Mouse (Mus musculus): ENCODE measurements around the gene Map10. TPM values are rescaled to one million over a fixed set of nuclear protein-coding genes. Genes with fewer than 3 reads are reported as not detected.

The Map10 gene
- total RNA-seq (2014; fragmentation: Nextera tagmentation) = 0.45 and 1.2 TPM in 2 replicates
- total RNA-seq (2017) = 1.3 TPM in 1 of 2 replicates, not detected in the other

DNA sequence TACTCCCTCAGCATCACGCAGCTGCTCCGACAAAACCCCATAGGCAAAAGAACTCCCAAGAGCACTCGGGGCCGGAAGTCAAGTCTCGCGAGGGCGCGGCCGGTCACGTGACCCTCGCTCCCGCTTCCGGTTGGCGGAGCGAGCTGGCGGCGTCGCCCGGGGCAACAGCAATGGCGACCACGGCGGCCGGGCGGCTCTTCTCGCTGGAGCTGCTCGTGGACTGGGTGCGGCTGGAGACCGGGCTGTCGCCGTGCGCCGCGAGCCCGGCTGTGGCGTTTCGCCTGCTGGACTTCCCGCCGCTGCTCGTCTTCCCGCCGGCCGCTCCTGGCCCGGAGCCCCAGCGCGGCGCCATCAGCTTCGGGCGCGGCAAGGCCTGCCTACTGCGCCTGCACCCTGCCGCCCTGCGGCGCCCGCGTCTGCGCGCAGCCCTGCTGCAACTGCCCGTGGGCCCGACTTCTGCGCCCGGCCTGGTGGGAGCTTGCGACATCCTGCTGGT lies at the start of gene Map10:
Gene Map10, plus strand, starts transcription at position 119 of the 496 bp plus-strand sequence.
- peak; percentile 80 for ATAC-seq (replicated peaks; ENCODE audit: low FRiP score, low TSS enrichment, poor library complexity, severe bottlenecking)

- ATAC-seq (replicated peaks; ENCODE audit: low FRiP score, low TSS enrichment, poor library complexity, severe bottlenecking) = 0 out of 2 replicates have a peak, but pooled peaks have one; percentile 13
Observed at GRCm38 (mm10) chr8:125620301-125620700, 49.3 kb upstream of the Map10 start.

GRCm38 (mm10) chr8:125624287-125624686 lies 45.3 kb upstream of the Map10 start:
- ATAC-seq (replicated peaks; ENCODE audit: low FRiP score, low TSS enrichment, poor library complexity, severe bottlenecking) = no peak

DNA sequence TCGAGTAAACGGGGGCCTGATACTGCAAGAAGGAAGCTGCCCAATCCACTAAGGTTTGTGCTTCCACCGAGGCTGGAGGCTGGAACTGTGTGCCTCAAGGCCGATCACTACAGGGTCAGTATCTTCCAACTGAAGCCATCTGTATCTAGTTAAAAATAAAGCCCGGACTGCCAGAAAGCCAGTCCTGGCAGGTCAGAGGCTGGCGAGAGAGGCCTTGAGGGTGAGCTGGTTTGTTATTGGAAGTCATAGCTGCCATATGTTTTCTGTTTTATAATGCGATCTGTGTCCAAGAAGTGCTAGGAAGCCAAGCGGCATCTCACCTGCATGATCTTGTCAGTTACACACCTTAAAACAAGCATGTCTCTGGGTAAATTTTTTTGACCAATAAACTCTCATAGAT lies 43.2 kb upstream of the Map10 start:
- no peak for ATAC-seq (replicated peaks; ENCODE audit: low FRiP score, low TSS enrichment, poor library complexity, severe bottlenecking)

DNA sequence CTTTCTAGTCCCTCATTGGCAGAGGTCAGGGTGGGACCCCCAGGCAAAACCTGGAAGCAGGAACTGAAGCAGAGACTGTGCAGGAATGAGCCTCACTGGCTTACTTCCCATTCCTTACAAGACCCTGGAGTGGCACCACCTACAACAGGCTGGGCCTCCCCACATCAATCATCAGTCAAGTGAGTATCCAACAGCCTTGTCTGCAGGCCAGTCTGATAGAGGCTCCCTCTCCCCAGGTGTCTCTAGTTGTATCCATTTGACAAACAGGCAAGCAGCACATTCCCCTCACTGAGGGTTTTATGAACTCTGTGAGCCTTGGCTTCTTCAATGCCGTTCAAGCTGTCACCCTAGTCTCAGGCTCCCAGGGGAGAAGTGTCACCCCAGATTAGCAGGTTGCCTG lies 40.8 kb upstream of the Map10 start:
- no peak for ATAC-seq (replicated peaks; ENCODE audit: low FRiP score, low TSS enrichment, poor library complexity, severe bottlenecking)

DNA sequence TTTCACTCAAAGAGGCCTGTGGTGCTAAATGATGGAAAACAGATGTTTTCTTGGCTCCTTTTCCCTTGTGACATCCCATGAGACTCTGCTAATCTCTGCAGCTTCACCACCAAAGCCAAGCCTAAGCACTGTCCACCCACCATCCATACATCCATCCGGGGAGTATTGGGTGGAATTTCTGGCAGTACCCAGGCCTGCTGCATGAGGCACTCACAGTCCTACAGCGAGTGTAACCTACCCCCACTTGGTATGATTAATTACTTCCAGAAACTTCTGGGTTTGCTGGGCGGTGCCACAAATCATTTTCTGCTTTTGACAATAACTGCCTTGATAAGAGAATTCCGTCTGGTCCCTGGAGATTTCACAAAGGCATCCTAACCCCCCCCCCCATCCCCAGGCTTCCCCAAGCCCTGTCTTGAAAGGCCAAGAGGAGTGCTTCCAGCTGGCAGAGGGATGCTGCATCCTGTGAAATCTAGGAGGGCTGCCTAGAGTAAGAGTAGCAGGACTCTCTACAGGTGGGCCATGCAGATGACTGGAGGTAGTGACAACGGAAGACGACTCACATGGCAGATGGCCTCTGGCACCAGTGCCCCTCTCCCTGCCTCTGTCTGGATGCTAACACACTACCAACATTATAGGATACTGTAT lies 31.1 kb upstream of the Map10 start:
- no peak for ATAC-seq (replicated peaks; ENCODE audit: low FRiP score, low TSS enrichment, poor library complexity, severe bottlenecking)

DNA sequence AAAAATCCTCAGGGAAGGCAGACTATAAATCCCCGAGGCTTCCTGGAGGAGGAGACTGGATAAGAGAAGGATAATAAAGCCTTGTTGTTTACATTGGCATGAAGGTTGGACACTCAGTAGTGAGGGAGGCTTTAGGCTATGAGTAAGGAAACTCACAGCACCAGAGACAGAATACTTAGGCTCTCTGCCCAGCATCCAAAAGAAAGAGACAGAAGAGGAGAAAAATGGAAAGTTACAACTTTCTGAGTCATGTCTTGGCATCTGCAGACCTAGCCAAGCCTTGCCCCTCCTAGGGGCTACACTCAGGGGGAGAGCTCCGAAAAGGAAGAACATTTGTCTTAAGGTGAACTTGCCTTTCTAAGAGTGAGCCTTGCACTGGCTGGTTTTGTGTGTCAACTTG lies 30.0 kb upstream of the Map10 start:
- no peak for ATAC-seq (replicated peaks; ENCODE audit: low FRiP score, low TSS enrichment, poor library complexity, severe bottlenecking)

GRCm38 (mm10) chr8:125640766-125641165 lies 28.9 kb upstream of the Map10 start:
- 0 out of 2 replicates have a peak, but pooled peaks have one; percentile 26 for ATAC-seq (replicated peaks; ENCODE audit: low FRiP score, low TSS enrichment, poor library complexity, severe bottlenecking)

- peak; percentile 16; the same call in 1 of the 2 replicates for ATAC-seq (replicated peaks; ENCODE audit: low FRiP score, low TSS enrichment, poor library complexity, severe bottlenecking)
Observed at GRCm38 (mm10) chr8:125641808-125642207, 27.8 kb upstream of the Map10 start.

- no peak for ATAC-seq (replicated peaks; ENCODE audit: low FRiP score, low TSS enrichment, poor library complexity, severe bottlenecking)
Observed at GRCm38 (mm10) chr8:125645757-125646478, 23.7 kb upstream of the Map10 start.

GRCm38 (mm10) chr8:125649447-125649846 lies 20.2 kb upstream of the Map10 start:
- no peak for ATAC-seq (replicated peaks; ENCODE audit: low FRiP score, low TSS enrichment, poor library complexity, severe bottlenecking)

GRCm38 (mm10) chr8:125654821-125655220 lies 14.8 kb upstream of the Map10 start:
- ATAC-seq (replicated peaks; ENCODE audit: low FRiP score, low TSS enrichment, poor library complexity, severe bottlenecking) = no peak

- ATAC-seq (replicated peaks; ENCODE audit: low FRiP score, low TSS enrichment, poor library complexity, severe bottlenecking) = no peak
Observed at GRCm38 (mm10) chr8:125658508-125658907, 11.1 kb upstream of the Map10 start.

DNA sequence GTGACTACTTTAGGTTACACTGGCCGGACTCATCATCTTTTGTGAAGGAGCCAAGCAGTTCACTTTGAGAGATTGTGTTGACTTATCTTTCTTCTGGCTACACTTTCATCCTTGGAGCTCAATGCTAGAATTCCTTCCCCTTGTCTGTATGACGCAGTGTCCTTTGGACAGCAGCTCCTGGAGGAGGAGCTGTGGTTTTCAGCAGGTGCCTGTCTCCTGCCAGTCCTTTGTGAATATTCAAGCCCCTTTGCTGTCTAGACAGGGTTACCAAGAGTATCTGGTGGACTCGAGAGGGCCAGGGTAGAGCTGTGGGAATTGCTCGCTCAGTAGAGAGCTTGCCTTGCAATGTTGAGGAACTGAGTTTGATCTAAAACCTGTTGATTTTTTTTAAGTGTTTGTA lies 10.7 kb upstream of the Map10 start:
- no peak for ATAC-seq (replicated peaks; ENCODE audit: low FRiP score, low TSS enrichment, poor library complexity, severe bottlenecking)

DNA sequence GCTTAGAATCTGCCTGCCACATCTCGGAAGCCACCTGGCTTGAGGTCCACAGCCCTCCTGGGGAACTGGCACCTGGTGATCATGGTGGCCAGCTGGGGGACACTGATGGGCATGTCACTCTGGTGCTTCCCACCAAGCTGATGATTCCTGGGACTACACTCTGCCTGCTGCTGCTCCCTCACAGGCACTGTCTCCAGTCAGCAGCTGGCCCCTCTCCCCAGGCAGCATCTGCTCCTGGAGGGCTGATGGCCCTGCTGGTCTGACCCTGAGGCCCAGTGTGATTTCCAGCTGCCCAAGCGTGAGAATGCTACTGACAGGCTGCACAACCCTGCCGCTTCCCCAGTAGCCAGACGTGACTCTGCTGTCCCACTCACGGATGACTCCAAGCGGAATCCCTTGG lies 9.2 kb upstream of the Map10 start:
- ATAC-seq (replicated peaks; ENCODE audit: low FRiP score, low TSS enrichment, poor library complexity, severe bottlenecking) = no peak

GRCm38 (mm10) chr8:125661958-125662668 lies 7.5 kb upstream of the Map10 start:
- ATAC-seq (replicated peaks; ENCODE audit: low FRiP score, low TSS enrichment, poor library complexity, severe bottlenecking) = no peak

GRCm38 (mm10) chr8:125662669-125663048 lies 7.0 kb upstream of the Map10 start:
- no peak for ATAC-seq (replicated peaks; ENCODE audit: low FRiP score, low TSS enrichment, poor library complexity, severe bottlenecking)

DNA sequence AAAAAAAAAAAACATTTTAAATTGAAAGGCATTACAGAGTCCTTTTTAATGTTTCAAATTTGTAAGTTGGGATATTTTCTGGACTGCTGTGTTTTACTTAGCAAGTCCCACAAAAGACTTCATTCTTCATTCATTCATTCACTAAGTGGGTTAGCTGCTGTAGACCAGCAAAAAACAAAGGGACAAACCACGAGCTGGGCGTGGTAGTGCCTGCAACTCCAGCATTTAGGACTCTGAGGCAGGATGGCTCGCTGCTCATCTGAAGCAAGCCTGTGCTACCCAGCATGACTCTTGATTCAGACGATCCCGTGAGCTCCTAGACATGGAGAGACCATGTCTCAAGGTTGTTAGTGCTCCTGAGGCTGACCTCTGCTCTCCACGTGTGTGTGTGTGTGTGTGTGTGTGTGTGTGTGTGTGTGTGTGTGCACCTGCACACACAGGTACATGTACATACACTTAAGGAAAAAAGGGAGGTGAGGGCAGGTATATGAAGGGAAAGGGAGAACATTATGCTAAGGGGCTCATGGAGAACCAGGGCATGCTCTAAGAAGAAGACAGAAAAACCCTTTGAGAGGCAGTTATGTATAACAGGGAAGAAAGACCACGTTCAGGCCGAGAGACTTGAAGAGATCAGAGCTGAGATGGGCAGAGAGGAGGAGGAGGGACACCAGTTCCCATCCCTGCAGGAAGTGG lies 4.3 kb upstream of the Map10 start:
- no peak for ATAC-seq (replicated peaks; ENCODE audit: low FRiP score, low TSS enrichment, poor library complexity, severe bottlenecking)

DNA sequence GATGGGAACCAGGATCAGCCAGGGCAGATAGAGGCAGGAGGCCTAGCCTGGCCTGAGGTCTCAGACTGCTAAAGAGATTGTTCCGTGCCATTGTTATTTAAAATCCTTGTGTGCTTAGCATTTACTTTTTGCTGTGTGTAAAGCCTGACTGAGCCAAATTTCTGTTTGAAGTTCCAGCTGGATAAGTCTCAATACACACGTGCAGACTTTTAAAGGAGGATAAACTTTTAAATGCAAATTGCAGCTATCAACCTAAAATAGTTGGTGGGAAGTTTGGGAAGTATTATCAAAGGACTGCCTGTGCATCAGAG lies 3.8 kb upstream of the Map10 start:
- ATAC-seq (replicated peaks; ENCODE audit: low FRiP score, low TSS enrichment, poor library complexity, severe bottlenecking) = no peak

GRCm38 (mm10) chr8:125666201-125666600 lies 3.4 kb upstream of the Map10 start:
- ATAC-seq (replicated peaks; ENCODE audit: low FRiP score, low TSS enrichment, poor library complexity, severe bottlenecking) = no peak

Data from megakaryocyte-erythroid progenitor cell, adult 5-6 weeks (primary cell).